Mouse (Mus musculus): ENCODE results near the gene Plin3. TPM values are rescaled to one million over a fixed set of nuclear protein-coding genes. Genes with fewer than 3 reads are reported as not detected.

Plin3 gene
- polyA plus RNA-seq, 1 experiment from 2014 or later, result 26.8 TPM

DNA sequence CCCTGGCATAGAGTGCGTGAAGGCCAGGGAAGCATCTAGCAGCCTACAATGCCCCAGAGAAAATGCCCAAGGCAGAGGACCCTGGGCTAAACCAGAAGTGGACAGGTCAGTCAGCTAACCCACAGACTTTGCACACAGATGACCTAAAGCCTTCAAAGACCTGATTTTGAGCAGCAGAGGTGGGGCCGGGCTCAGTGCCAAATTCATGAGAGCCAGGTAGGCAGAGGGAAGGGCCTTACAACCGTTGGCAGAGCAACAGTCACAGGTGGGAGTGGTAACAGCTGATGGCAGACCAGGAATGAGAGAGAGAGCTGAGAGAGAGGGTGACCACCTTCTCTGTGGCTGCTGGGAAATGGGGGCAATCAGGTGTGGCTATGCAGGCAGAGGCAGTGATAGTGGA, 20.0 kb downstream of the Plin3 start:
- H3K9ac ChIP-seq (replicated peaks), result peak overlapping the region; percentile 30
- WGBS (ENCODE audit: insufficient replicate concordance), result 67% methylated on average over 3 of the region's 3 CpGs
- H3K4me2 ChIP-seq (ENCODE audit: low read depth, low read length), result no peak overlapping the region
- peak overlapping the region; percentile 66; the same call in 1 of the 2 replicates for H3K27ac ChIP-seq (ENCODE audit: low read depth)
- ATAC-seq (peak; percentile 5; the same call in 1 of the 2 replicates), DNase-seq (peak; percentile 75)
- TF ChIP-seq CTCF (IDR thresholded peaks at IDR 0.05; ENCODE audit: low read depth) (no peak), EP300 (IDR thresholded peaks at IDR 0.05; ENCODE audit: low read depth) (no peak)
- peaks cover 28% of the 10 kb centered on the region for H3K4me1 ChIP-seq (ENCODE audit: insufficient read depth)
- peaks cover 24% of the 10 kb centered on the region for H3K36me3 ChIP-seq (replicated peaks; ENCODE audit: insufficient read depth, low read length)
- no peaks in the 10 kb centered on the region for H3K9me3 ChIP-seq (ENCODE audit: low read length)
- no peak overlapping the region for H3K4me3 ChIP-seq (ENCODE audit: low read depth, low read length)
- H3K27me3 ChIP-seq (ENCODE audit: insufficient read depth, low read length), result no peaks in the 10 kb centered on the region

DNA sequence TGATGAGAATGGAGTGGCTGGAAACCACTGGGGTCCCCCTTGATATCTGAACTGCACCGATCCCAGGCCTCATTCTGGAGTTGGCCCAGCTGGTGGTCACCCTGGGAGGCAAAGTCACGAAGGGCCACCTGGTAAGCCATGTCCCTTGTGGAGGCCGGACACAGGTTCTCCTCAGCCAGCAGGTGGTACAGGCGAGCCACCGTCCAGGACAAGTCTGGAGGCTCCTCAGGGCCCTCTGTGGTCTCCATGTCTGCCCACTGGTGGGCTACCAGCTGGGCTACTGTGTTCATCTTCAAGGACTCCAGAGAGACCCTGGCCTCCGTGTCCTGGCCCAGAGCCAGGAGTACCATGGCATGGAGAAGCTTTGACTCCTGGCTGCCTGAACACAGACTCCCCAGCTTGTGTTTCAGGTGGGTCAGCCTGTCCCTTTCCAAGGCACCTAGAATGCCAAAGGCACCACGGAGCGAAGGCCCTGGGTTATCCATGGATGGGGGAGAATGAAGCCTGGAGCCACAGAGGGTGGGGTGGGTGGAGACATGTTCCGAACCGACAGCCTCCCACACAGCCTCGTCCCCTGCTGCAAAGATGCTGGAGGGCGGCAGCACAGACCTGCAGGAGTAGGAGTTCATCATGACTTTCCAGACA, 20.9 kb downstream of the Plin3 start:
- no peak for DNase-seq
- H3K27ac ChIP-seq (ENCODE audit: low read depth), result no peak overlapping the region
- no peak overlapping the region for H3K4me3 ChIP-seq (ENCODE audit: low read depth, low read length)
- no peak overlapping the region for H3K9ac ChIP-seq (replicated peaks)
- no peaks in the 10 kb centered on the region for H3K27me3 ChIP-seq (ENCODE audit: insufficient read depth, low read length)
- ATAC-seq, result no peak
- no peak for TF ChIP-seq CTCF (IDR thresholded peaks at IDR 0.05; ENCODE audit: low read depth)
- no peak for TF ChIP-seq EP300 (IDR thresholded peaks at IDR 0.05; ENCODE audit: low read depth)
- 83% methylated on average over 12 of the region's 12 CpGs for WGBS (ENCODE audit: insufficient replicate concordance)
- no peaks in the 10 kb centered on the region for H3K9me3 ChIP-seq (ENCODE audit: low read length)
- H3K4me2 ChIP-seq (ENCODE audit: low read depth, low read length), result no peak overlapping the region
- H3K4me1 ChIP-seq (ENCODE audit: insufficient read depth), result peaks cover 23% of the 10 kb centered on the region
- H3K36me3 ChIP-seq (replicated peaks; ENCODE audit: insufficient read depth, low read length), result peaks cover 24% of the 10 kb centered on the region

DNA sequence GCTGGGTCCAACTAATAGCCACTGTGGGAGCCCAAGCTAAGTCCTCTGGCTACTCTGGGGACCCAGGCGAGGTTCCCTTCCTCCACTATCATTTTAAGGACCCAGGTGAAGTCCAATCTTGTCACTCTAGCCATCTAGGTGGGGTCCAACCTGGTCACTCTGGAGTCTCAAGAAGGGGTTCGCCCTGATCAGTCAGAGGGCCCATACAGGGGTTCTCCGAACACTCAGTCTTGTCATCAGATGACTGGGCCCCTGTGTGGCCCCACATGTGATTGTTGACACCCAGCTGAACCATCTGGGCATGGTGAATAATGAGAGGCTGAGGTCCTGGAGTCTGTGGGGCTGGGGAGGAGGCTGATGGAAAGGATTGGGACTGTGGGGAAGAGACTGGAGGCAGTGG, 22.9 kb downstream of the Plin3 start:
- Histone ChIP-seq H3K4me2 (ENCODE audit: low read depth, low read length) (peak overlapping the region; percentile 71), H3K27me3 (ENCODE audit: insufficient read depth, low read length) (no peaks in the 10 kb centered on the region), H3K36me3 (replicated peaks; ENCODE audit: insufficient read depth, low read length) (peaks cover 24% of the 10 kb centered on the region), H3K9me3 (ENCODE audit: low read length) (no peaks in the 10 kb centered on the region), H3K4me3 (ENCODE audit: low read depth, low read length) (peak overlapping the region; percentile 39), H3K27ac (ENCODE audit: low read depth) (peak overlapping the region; percentile 77), H3K9ac (replicated peaks) (peak overlapping the region; percentile 57; the same call in 1 of the 2 replicates), H3K4me1 (ENCODE audit: insufficient read depth) (peaks cover 30% of the 10 kb centered on the region)
- WGBS (ENCODE audit: insufficient replicate concordance), result 65% methylated on average over 3 of the region's 3 CpGs
- DNase-seq (no peak), ATAC-seq (no peak)
- TF ChIP-seq CTCF (IDR thresholded peaks at IDR 0.05; ENCODE audit: low read depth) (no peak), EP300 (IDR thresholded peaks at IDR 0.05; ENCODE audit: low read depth) (no peak)

DNA sequence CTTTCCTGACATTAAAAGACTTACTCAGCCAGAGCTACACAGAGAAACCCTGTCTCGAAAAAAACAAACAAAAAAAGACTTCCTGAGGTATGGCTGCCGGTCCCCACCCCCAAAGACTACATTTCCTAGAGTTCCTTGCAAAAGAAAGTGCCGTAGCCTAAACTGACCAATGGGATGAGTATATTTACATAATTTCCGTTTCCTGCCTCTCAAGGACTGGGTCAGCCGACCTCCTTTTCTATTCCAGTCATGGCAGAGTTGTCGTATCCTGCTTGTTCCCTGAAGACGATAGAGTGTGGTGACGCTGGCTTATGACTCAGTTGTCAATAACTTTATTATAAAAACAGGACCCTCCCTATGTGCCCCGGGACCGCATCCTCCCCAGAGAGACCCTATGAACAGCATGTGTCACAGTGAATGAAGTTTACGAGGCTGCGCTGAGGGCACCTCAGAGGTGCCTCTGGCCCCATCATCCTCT, 23.5 kb downstream of the Plin3 start:
- Histone ChIP-seq H3K36me3 (replicated peaks; ENCODE audit: insufficient read depth, low read length) (peaks cover 24% of the 10 kb centered on the region), H3K4me1 (ENCODE audit: insufficient read depth) (peaks cover 33% of the 10 kb centered on the region), H3K4me2 (ENCODE audit: low read depth, low read length) (peak overlapping the region; percentile 71), H3K27ac (ENCODE audit: low read depth) (peak overlapping the region; percentile 77), H3K27me3 (ENCODE audit: insufficient read depth, low read length) (no peaks in the 10 kb centered on the region), H3K9ac (replicated peaks) (peak overlapping the region; percentile 57), H3K4me3 (ENCODE audit: low read depth, low read length) (peak overlapping the region; percentile 39), H3K9me3 (ENCODE audit: low read length) (no peaks in the 10 kb centered on the region)
- 15% methylated on average over 12 of the region's 12 CpGs for WGBS (ENCODE audit: insufficient replicate concordance)
- DNase-seq (peak; percentile 56), ATAC-seq (peak; percentile 74)
- TF ChIP-seq CTCF (IDR thresholded peaks at IDR 0.05; ENCODE audit: low read depth) (no peak), EP300 (IDR thresholded peaks at IDR 0.05; ENCODE audit: low read depth) (no peak)

DNA sequence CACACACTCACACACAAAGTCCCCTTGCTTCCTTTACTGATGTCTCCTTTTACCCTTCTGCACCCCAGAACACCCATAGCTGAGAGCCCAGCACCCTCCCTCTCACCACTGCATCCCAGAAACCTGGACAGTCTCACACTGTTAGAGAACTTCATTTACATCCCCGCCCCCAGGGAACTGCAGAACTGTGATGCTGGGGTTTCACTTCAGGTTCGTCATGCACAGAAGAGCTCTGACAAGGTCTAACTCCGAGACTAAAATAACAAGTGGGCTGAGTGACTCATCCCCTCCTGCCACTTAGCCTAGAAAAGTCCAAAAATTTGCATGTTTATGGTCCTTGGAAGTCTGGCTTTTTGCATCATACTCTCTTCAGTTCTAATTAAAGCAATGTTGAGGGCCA, 26.4 kb downstream of the Plin3 start:
- no peak overlapping the region for H3K27ac ChIP-seq (ENCODE audit: low read depth)
- no peak overlapping the region for H3K9ac ChIP-seq (replicated peaks)
- H3K36me3 ChIP-seq (replicated peaks; ENCODE audit: insufficient read depth, low read length), result peaks cover 24% of the 10 kb centered on the region
- TF ChIP-seq CTCF (IDR thresholded peaks at IDR 0.05; ENCODE audit: low read depth) (no peak), EP300 (IDR thresholded peaks at IDR 0.05; ENCODE audit: low read depth) (no peak)
- 0 out of 2 replicates have a peak, but pooled peaks have one; percentile 9 for ATAC-seq
- H3K4me3 ChIP-seq (ENCODE audit: low read depth, low read length), result no peak overlapping the region
- no peaks in the 10 kb centered on the region for H3K9me3 ChIP-seq (ENCODE audit: low read length)
- H3K27me3 ChIP-seq (ENCODE audit: insufficient read depth, low read length), result no peaks in the 10 kb centered on the region
- DNase-seq, result no peak
- WGBS (ENCODE audit: insufficient replicate concordance), result 51% methylated on average over 3 of the region's 3 CpGs
- H3K4me1 ChIP-seq (ENCODE audit: insufficient read depth), result peaks cover 17% of the 10 kb centered on the region
- no peak overlapping the region for H3K4me2 ChIP-seq (ENCODE audit: low read depth, low read length)

DNA sequence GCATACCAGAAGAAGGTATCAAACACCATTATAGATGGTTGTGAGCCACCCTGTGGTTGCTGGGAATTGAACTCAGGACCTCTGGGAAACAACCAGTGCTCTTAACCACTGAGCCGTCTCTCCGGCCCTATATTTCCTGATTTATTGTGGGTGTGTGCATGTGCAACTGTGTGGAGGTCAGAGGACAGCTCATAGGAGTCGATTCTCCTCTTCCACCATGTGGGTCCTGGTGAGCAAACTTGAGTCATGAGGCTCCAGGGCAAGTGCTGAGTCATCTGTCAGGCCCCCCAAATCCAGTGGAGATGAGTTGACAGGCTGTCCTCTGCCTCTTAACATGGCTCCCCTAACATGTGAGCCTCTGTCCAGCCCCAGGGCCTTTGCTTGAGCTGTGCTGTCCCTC, 26.8 kb downstream of the Plin3 start:
- no peak overlapping the region for H3K4me2 ChIP-seq (ENCODE audit: low read depth, low read length)
- H3K9ac ChIP-seq (replicated peaks), result no peak overlapping the region
- ATAC-seq (no peak), DNase-seq (no peak)
- H3K27ac ChIP-seq (ENCODE audit: low read depth), result no peak overlapping the region
- no peaks in the 10 kb centered on the region for H3K27me3 ChIP-seq (ENCODE audit: insufficient read depth, low read length)
- peaks cover 19% of the 10 kb centered on the region for H3K4me1 ChIP-seq (ENCODE audit: insufficient read depth)
- 65% methylated on average over 3 of the region's 3 CpGs for WGBS (ENCODE audit: insufficient replicate concordance)
- peaks cover 24% of the 10 kb centered on the region for H3K36me3 ChIP-seq (replicated peaks; ENCODE audit: insufficient read depth, low read length)
- TF ChIP-seq EP300 (IDR thresholded peaks at IDR 0.05; ENCODE audit: low read depth), result no peak
- no peak for TF ChIP-seq CTCF (IDR thresholded peaks at IDR 0.05; ENCODE audit: low read depth)
- H3K9me3 ChIP-seq (ENCODE audit: low read length), result no peaks in the 10 kb centered on the region
- no peak overlapping the region for H3K4me3 ChIP-seq (ENCODE audit: low read depth, low read length)

Data from liver, postnatal 0 days (tissue).